25 mouse cellular contexts compared by ENCODE assay signal in genomic region chr12:61823601-61824000, GRCm38 (mm10).
DNase-seq lines count a peak whose midpoint lies in the region; ATAC-seq and TF ChIP-seq lines count a peak whose summit lies in the region.
"Had no signal": no experiment of that assay in that cellular context is flagged by ENCODE, and none has a peak within 500 bp of the region (broad histone marks: within the 10 kb centered on the region; RNA-seq: fewer than 3 reads in every experiment).

No protein-coding gene starts in this region.

- no peak for TF ChIP-seq CTCF in midbrain, postnatal 0 days (IDR thresholded peaks at IDR 0.05)

- DNase-seq in embryo, embryonic 10.5 days (ENCODE audit: low spot score) = peak; percentile 78
- no peak for DNase-seq in embryo, embryonic 10 days (ENCODE audit: low spot score)
- peak; percentile 13 for DNase-seq in hindbrain, embryonic 11.5 days (ENCODE audit: low spot score)
- peak; percentile 88 for DNase-seq in midbrain, embryonic 11.5 days (ENCODE audit: low spot score, missing footprints)
- DNase-seq in midbrain, postnatal 0 days (ENCODE audit: low spot score) = no peak
- DNase-seq: adrenal gland, adult 8-10 months; adrenal gland, postnatal 14 days; adrenal gland, postnatal 36 days; B cell, adult 2 months; cerebellum, adult 11-12 months; cerebellum, adult 2 months; cerebellum, adult 9-10 months; cerebellum, postnatal 10 days; cerebellum, postnatal 25 days; forebrain, postnatal 0 days had no signal

- no peaks in the 10 kb centered on the region for H3K27me3 ChIP-seq in hindbrain, embryonic 11.5 days (ENCODE audit: control insufficient read depth, insufficient read depth, low read length)
- no peaks in the 10 kb centered on the region for H3K27me3 ChIP-seq in hindbrain, embryonic 16.5 days (replicated peaks; ENCODE audit: control insufficient read depth, insufficient read depth, low read length)
- H3K27me3 ChIP-seq in midbrain, embryonic 11.5 days (ENCODE audit: control insufficient read depth, insufficient read depth, low read length) = no peaks in the 10 kb centered on the region
- no peaks in the 10 kb centered on the region for H3K27me3 ChIP-seq in midbrain, postnatal 0 days (ENCODE audit: insufficient read depth, low read length)
- H3K27me3 ChIP-seq: CH12.LX; embryonic facial prominence, embryonic 12.5 days; forebrain, embryonic 13.5 days; forebrain, embryonic 15.5 days; Patski had no signal

- H3K9ac ChIP-seq in hindbrain, embryonic 11.5 days (ENCODE audit: low read depth, low read length) = no peak overlapping the region
- H3K9ac ChIP-seq in hindbrain, embryonic 16.5 days (ENCODE audit: low read depth, low read length) = no peak overlapping the region
- H3K9ac ChIP-seq in midbrain, embryonic 11.5 days (ENCODE audit: low read length) = no peak overlapping the region
- no peak overlapping the region for H3K9ac ChIP-seq in midbrain, postnatal 0 days (replicated peaks; ENCODE audit: low read length, poor library complexity, severe bottlenecking)
- H3K9ac ChIP-seq: embryonic facial prominence, embryonic 12.5 days; forebrain, embryonic 13.5 days; forebrain, embryonic 15.5 days; forebrain, postnatal 0 days had no signal

- H3K36me3 ChIP-seq in hindbrain, embryonic 11.5 days (ENCODE audit: control insufficient read depth, insufficient read depth, low read length) = no peaks in the 10 kb centered on the region
- no peaks in the 10 kb centered on the region for H3K36me3 ChIP-seq in hindbrain, embryonic 16.5 days (ENCODE audit: control insufficient read depth, insufficient read depth, low read length)
- H3K36me3 ChIP-seq in midbrain, embryonic 11.5 days (ENCODE audit: control insufficient read depth, insufficient read depth, low read length) = no peaks in the 10 kb centered on the region
- H3K36me3 ChIP-seq in midbrain, postnatal 0 days (ENCODE audit: insufficient read depth, low read length) = no peaks in the 10 kb centered on the region
- H3K36me3 ChIP-seq: embryonic facial prominence, embryonic 10.5 days; embryonic facial prominence, embryonic 12.5 days; forebrain, embryonic 15.5 days; G1E had no signal

- H3K27ac ChIP-seq in hindbrain, embryonic 11.5 days (ENCODE audit: low read depth, low read length) = no peak overlapping the region
- no peak overlapping the region for H3K27ac ChIP-seq in hindbrain, embryonic 16.5 days (ENCODE audit: low read depth, low read length)
- H3K27ac ChIP-seq in midbrain, embryonic 11.5 days (ENCODE audit: low read depth, low read length) = no peak overlapping the region
- no peak overlapping the region for H3K27ac ChIP-seq in midbrain, postnatal 0 days (ENCODE audit: low read depth, low read length)
- H3K27ac ChIP-seq: embryonic facial prominence, embryonic 10.5 days; embryonic facial prominence, embryonic 12.5 days; forebrain, embryonic 13.5 days; forebrain, embryonic 15.5 days had no signal

- no peak overlapping the region for H3K4me3 ChIP-seq in hindbrain, embryonic 11.5 days (ENCODE audit: low read depth, low read length)
- no peak overlapping the region for H3K4me3 ChIP-seq in hindbrain, embryonic 16.5 days (ENCODE audit: low read length)
- H3K4me3 ChIP-seq in midbrain, embryonic 11.5 days (ENCODE audit: low read depth, low read length) = no peak overlapping the region
- H3K4me3 ChIP-seq in midbrain, postnatal 0 days (ENCODE audit: low read depth, low read length) = no peak overlapping the region
- H3K4me3 ChIP-seq: embryonic facial prominence, embryonic 10.5 days; embryonic facial prominence, embryonic 12.5 days; forebrain, embryonic 13.5 days; forebrain, embryonic 15.5 days had no signal

- H3K4me2 ChIP-seq in hindbrain, embryonic 11.5 days (replicated peaks; ENCODE audit: low read depth, low read length) = no peak overlapping the region
- H3K4me2 ChIP-seq in hindbrain, embryonic 16.5 days (ENCODE audit: low read length) = no peak overlapping the region
- no peak overlapping the region for H3K4me2 ChIP-seq in midbrain, embryonic 11.5 days
- H3K4me2 ChIP-seq in midbrain, postnatal 0 days (ENCODE audit: low read depth, low read length, poor library complexity, severe bottlenecking) = no peak overlapping the region
- H3K4me2 ChIP-seq: embryonic facial prominence, embryonic 12.5 days; forebrain, embryonic 13.5 days; forebrain, embryonic 15.5 days had no signal

- ATAC-seq in hindbrain, embryonic 11.5 days (ENCODE audit: low FRiP score) = no peak
- ATAC-seq in hindbrain, embryonic 16.5 days = no peak
- ATAC-seq in midbrain, embryonic 11.5 days (ENCODE audit: low FRiP score) = no peak
- no peak for ATAC-seq in midbrain, postnatal 0 days (ENCODE audit: low FRiP score)
- ATAC-seq: activated CD4-positive, CD25-positive, alpha-beta regulatory T cell, adult 4 months; CD4-positive, CD25-positive, alpha-beta regulatory T cell, adult 4 months; forebrain, embryonic 13.5 days; forebrain, embryonic 15.5 days; forebrain, postnatal 0 days; Patski had no signal

- no peaks in the 10 kb centered on the region for H3K4me1 ChIP-seq in hindbrain, embryonic 11.5 days (replicated peaks; ENCODE audit: control insufficient read depth, insufficient read depth, low read length)
- H3K4me1 ChIP-seq in hindbrain, embryonic 16.5 days (ENCODE audit: control insufficient read depth, insufficient read depth, low read depth, low read length) = no peaks in the 10 kb centered on the region
- no peaks in the 10 kb centered on the region for H3K4me1 ChIP-seq in midbrain, embryonic 11.5 days (ENCODE audit: control insufficient read depth, insufficient read depth, low read length)
- no peaks in the 10 kb centered on the region for H3K4me1 ChIP-seq in midbrain, postnatal 0 days (ENCODE audit: insufficient read depth, low read length)
- H3K4me1 ChIP-seq: embryonic facial prominence, embryonic 10.5 days; embryonic facial prominence, embryonic 12.5 days; forebrain, embryonic 13.5 days; forebrain, embryonic 15.5 days had no signal

- 92% methylated on average over 5 of the region's 5 CpGs for WGBS in hindbrain, embryonic 11.5 days
- 91% methylated on average over 5 of the region's 5 CpGs for WGBS in hindbrain, embryonic 16.5 days
- 91% methylated on average over 5 of the region's 5 CpGs for WGBS in midbrain, embryonic 11.5 days
- WGBS in midbrain, postnatal 0 days = 92% methylated on average over 5 of the region's 5 CpGs

- H3K9me3 ChIP-seq in hindbrain, embryonic 11.5 days (ENCODE audit: control insufficient read depth, low read length) = no peaks in the 10 kb centered on the region
- H3K9me3 ChIP-seq in hindbrain, embryonic 16.5 days (ENCODE audit: control insufficient read depth, low read length) = no peaks in the 10 kb centered on the region
- H3K9me3 ChIP-seq in midbrain, embryonic 11.5 days (ENCODE audit: control insufficient read depth, low read length) = no peaks in the 10 kb centered on the region
- no peaks in the 10 kb centered on the region for H3K9me3 ChIP-seq in midbrain, postnatal 0 days (ENCODE audit: low read length)
- H3K9me3 ChIP-seq: embryonic facial prominence, embryonic 10.5 days; embryonic facial prominence, embryonic 12.5 days; forebrain, embryonic 13.5 days; forebrain, embryonic 15.5 days; G1E had no signal

Comparison
In these comparisons a context has a peak if more than half of its experiments do, and no peak if none do; other contexts are left out.
1. DNase-seq: peak in embryo, embryonic 10.5 days (single experiment), hindbrain, embryonic 11.5 days (single experiment) and midbrain, embryonic 11.5 days (single experiment); none in embryo, embryonic 10 days (single experiment) and midbrain, postnatal 0 days (single experiment).